Mouse (Mus musculus) olfactory bulb, adult 2 months (tissue): ENCODE data around the gene Ahdc1.
"Not testable (repeated sequence)": the region's sequence is repeated elsewhere in the genome, so short reads cannot be mapped to it uniquely, and the experiment has no call there.

Experiments used
- CTCF ChIP-seq: fragments of 200-500 bp; IDR thresholded peaks from 2 replicates; pipeline ENCODE4 v1.5.1; 2012; ENCODE audit warnings: low read depth, mild to moderate bottlenecking, low read length, moderate library complexity; ENCODE audit not compliant: insufficient read depth
- POLR2A ChIP-seq: fragments of 200-500 bp; IDR thresholded peaks from 2 replicates; pipeline ENCODE4 v1.6.1; 2012; ENCODE audit warnings: mild to moderate bottlenecking, low read depth, low read length, moderate library complexity; ENCODE audit not compliant: insufficient read depth

DNA sequence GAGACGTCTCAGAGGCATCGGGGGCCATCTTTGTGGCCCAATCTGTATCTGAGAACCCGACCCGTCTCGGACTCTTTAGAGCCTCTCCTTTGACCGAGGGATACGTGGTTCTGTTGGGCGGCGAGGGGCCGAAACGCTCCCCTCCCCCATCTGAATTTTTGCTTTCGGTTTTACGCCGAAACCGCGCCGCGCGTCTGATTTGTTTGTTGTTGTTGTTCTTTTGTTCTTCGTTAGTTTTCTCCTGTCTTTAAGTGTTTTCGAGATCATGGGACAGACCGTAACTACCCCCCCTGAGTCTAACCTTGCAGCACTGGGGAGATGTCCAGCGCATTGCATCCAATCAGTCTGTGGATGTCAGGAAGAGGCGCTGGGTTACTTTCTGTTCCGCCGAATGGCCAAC is 85.6 kb downstream of the Ahdc1 start:
- not testable (repeated sequence) for TF ChIP-seq CTCF, POLR2A
